Mouse (Mus musculus): Measurements from ENCODE around the gene Ephb2.

The Ephb2 gene

GRCm38 (mm10) chr4:136704551-136704950 lies 131.2 kb downstream of the Ephb2 start:
- in situ Hi-C loops (cut with MboI, MseI): no loop called here

- in situ Hi-C loops (cut with MboI, MseI): no loop called here
These were observed 132.4 kb downstream of the Ephb2 start for GRCm38 (mm10) chr4:136703351-136703750.

GRCm38 (mm10) chr4:136702456-136702855 lies 133.3 kb downstream of the Ephb2 start:
- in situ Hi-C loops (cut with MboI, MseI): no loop called here

- in situ Hi-C loops (cut with MboI, MseI): no loop called here
These were observed 134.6 kb downstream of the Ephb2 start for GRCm38 (mm10) chr4:136701236-136701635.

GRCm38 (mm10) chr4:136699084-136699450 lies 136.7 kb downstream of the Ephb2 start:
- in situ Hi-C loops (cut with MboI, MseI): no loop called here

- in situ Hi-C loops (cut with MboI, MseI): no loop called here
These were observed 137.2 kb downstream of the Ephb2 start for GRCm38 (mm10) chr4:136698404-136699083.

- in situ Hi-C loops (cut with MboI, MseI): no loop called here
These were observed 138.5 kb downstream of the Ephb2 start for GRCm38 (mm10) chr4:136697325-136697724.

- in situ Hi-C loops (cut with MboI, MseI): no loop called here
These were observed 139.3 kb downstream of the Ephb2 start for GRCm38 (mm10) chr4:136696381-136696925.

GRCm38 (mm10) chr4:136695696-136696095 lies 140.1 kb downstream of the Ephb2 start:
- in situ Hi-C loops (cut with MboI, MseI): no loop called here

- in situ Hi-C loops (cut with MboI, MseI): no loop called here
These were observed 145.8 kb downstream of the Ephb2 start for GRCm38 (mm10) chr4:136690034-136690433.

- in situ Hi-C loops (cut with MboI, MseI): no loop called here
These were observed 147.7 kb downstream of the Ephb2 start for GRCm38 (mm10) chr4:136688113-136688512.

- in situ Hi-C loops (cut with MboI, MseI): no loop called here
These were observed 150.3 kb downstream of the Ephb2 start for GRCm38 (mm10) chr4:136685431-136685869.

GRCm38 (mm10) chr4:136684485-136684884 lies 151.3 kb downstream of the Ephb2 start:
- in situ Hi-C loops (cut with MboI, MseI): loop anchor here (5.0 kb wide), 2 partner anchors 158 to 393 kb away; no protein-coding TSS in a partner anchor

GRCm38 (mm10) chr4:136680641-136681040 lies 155.1 kb downstream of the Ephb2 start:
- in situ Hi-C loops (cut with MboI, MseI): loop anchor here (5.0 kb wide), 2 partner anchors 162 to 397 kb away; no protein-coding TSS in a partner anchor

GRCm38 (mm10) chr4:136679221-136679620 lies 156.6 kb downstream of the Ephb2 start:
- in situ Hi-C loops (cut with MboI, MseI): loop anchor here (5.0 kb wide), 2 partner anchors 163 to 1668 kb away; no protein-coding TSS in a partner anchor

GRCm38 (mm10) chr4:136678480-136678879 lies 157.3 kb downstream of the Ephb2 start:
- in situ Hi-C loops (cut with MboI, MseI): loop anchor here (5.0 kb wide), 2 partner anchors 164 to 1669 kb away; no protein-coding TSS in a partner anchor

GRCm38 (mm10) chr4:136675439-136675838 lies 160.3 kb downstream of the Ephb2 start:
- in situ Hi-C loops (cut with MboI, MseI): loop anchor here (5.0 kb wide), 2 partner anchors 167 to 1672 kb away; no protein-coding TSS in a partner anchor

GRCm38 (mm10) chr4:136672335-136673090 lies 163.3 kb downstream of the Ephb2 start:
- in situ Hi-C loops (cut with MboI, MseI): no loop called here

GRCm38 (mm10) chr4:136667757-136668156 lies 168.0 kb downstream of the Ephb2 start:
- in situ Hi-C loops (cut with MboI, MseI): no loop called here

- in situ Hi-C loops (cut with MboI, MseI): no loop called here
These were observed 169.8 kb downstream of the Ephb2 start for GRCm38 (mm10) chr4:136666002-136666401.

GRCm38 (mm10) chr4:136665068-136665467 lies 170.7 kb downstream of the Ephb2 start:
- in situ Hi-C loops (cut with MboI, MseI): no loop called here

GRCm38 (mm10) chr4:136657914-136658313 lies 177.9 kb downstream of the Ephb2 start:
- in situ Hi-C loops (cut with MboI, MseI): no loop called here
